Mouse (Mus musculus) C2C12 (cell line): Measurements from ENCODE around the gene Snrpf. TPM values are rescaled to one million over a fixed set of nuclear protein-coding genes. Genes with fewer than 3 reads are reported as not detected.

Experiments
- H3K27me3 ChIP-seq: one replicate; pipeline ENCODE4 v1.6.1; 2011; ENCODE audit not compliant: control insufficient read depth, insufficient read depth, insufficient read length
- H3K36me3 ChIP-seq: one replicate; pipeline ENCODE4 v1.6.1; 2011; ENCODE audit not compliant: control insufficient read depth, insufficient read depth
- H3K4me3 ChIP-seq: one replicate; pipeline ENCODE4 v1.5.1; 2011; ENCODE audit warnings: mild to moderate bottlenecking, control low read depth; ENCODE audit not compliant: poor library complexity, insufficient read depth, severe bottlenecking
- H3K79me2 ChIP-seq: one replicate; pipeline ENCODE4 v1.6.1; 2011; ENCODE audit not compliant: control insufficient read depth, insufficient read depth
- H3K79me3 ChIP-seq: one replicate; pipeline ENCODE4 v1.6.1; 2011; ENCODE audit warnings: low read depth, control low read depth
- H3ac ChIP-seq: one replicate; pipeline ENCODE3; 2011; ENCODE audit warnings: low read depth; ENCODE audit not compliant: control insufficient read depth, insufficient read length
- CEBPB ChIP-seq: IDR thresholded peaks from one replicate; pipeline ENCODE4 v1.6.1; 2011; ENCODE audit warnings: low read depth, mild to moderate bottlenecking, control low read depth, moderate library complexity
- CTCF ChIP-seq: IDR thresholded peaks from one replicate; pipeline ENCODE4 v1.5.1; 2011; ENCODE audit not compliant: control insufficient read depth, insufficient read depth, insufficient read length
- FOSL1 ChIP-seq: IDR thresholded peaks from one replicate; pipeline ENCODE4 v1.8.0; 2011; ENCODE audit warnings: mild to moderate bottlenecking, low read length; ENCODE audit not compliant: poor library complexity, insufficient read depth, severe bottlenecking
- MAX ChIP-seq: IDR thresholded peaks from one replicate; pipeline ENCODE4 v1.6.1; 2011; ENCODE audit warnings: mild to moderate bottlenecking, control low read depth
- MYOD1 ChIP-seq: IDR thresholded peaks from one replicate; pipeline ENCODE4 v1.6.1; 2011; ENCODE audit warnings: low read depth; ENCODE audit not compliant: control insufficient read depth, insufficient read length
- MYOG ChIP-seq: IDR thresholded peaks from one replicate; pipeline ENCODE4 v1.6.1; 2011; ENCODE audit not compliant: control insufficient read depth, insufficient read length; ENCODE audit errors: extremely low read depth
- USF1 ChIP-seq: IDR thresholded peaks from one replicate; pipeline ENCODE4 v1.6.1; 2011; ENCODE audit warnings: low read depth, mild to moderate bottlenecking, control low read depth, moderate library complexity
- polyA plus RNA-seq: library from polyadenylated mRNA; unstranded; fragments of >200 nt; fragmentation: generic; extraction: Trizol; gene quantifications from one replicate; pipeline ENCODE4 v1.2.1, GENCODE M21; 2012; ENCODE audit warnings: missing spikeins

Snrpf gene
- polyA plus RNA-seq, 1 experiment = 258 TPM

- Histone ChIP-seq H3K36me3 (no peaks in the 10 kb centered on the region), H3K4me3 (no peak overlapping the region), H3K79me2 (no peaks in the 10 kb centered on the region), H3ac (no peak overlapping the region), H3K27me3 (no peaks in the 10 kb centered on the region), H3K79me3 (no peaks in the 10 kb centered on the region)
- no peak for TF ChIP-seq USF1
- no peak for TF ChIP-seq FOSL1
- no peak for TF ChIP-seq MAX
- no peak for TF ChIP-seq MYOD1
- no peak for TF ChIP-seq MYOG
- no peak for TF ChIP-seq CTCF
- TF ChIP-seq CEBPB = no peak
Measured at GRCm38 (mm10) chr10:93624151-93624550, 34.6 kb upstream of the Snrpf start.

- H3K4me3 ChIP-seq = no peak overlapping the region
- H3ac ChIP-seq = no peak overlapping the region
- H3K27me3 ChIP-seq = no peaks in the 10 kb centered on the region
- no peaks in the 10 kb centered on the region for H3K36me3 ChIP-seq
- no peaks in the 10 kb centered on the region for H3K79me2 ChIP-seq
- TF ChIP-seq MAX = no peak
- no peak for TF ChIP-seq MYOG
- no peak for TF ChIP-seq CEBPB
- TF ChIP-seq MYOD1 = no peak
- no peak for TF ChIP-seq FOSL1
- no peak for TF ChIP-seq CTCF
- no peak for TF ChIP-seq USF1
- H3K79me3 ChIP-seq = no peaks in the 10 kb centered on the region
Measured at GRCm38 (mm10) chr10:93623725-93624124, 34.2 kb upstream of the Snrpf start.

GRCm38 (mm10) chr10:93620438-93621179 is 31.1 kb upstream of the Snrpf start:
- Histone ChIP-seq H3K79me2 (no peaks in the 10 kb centered on the region), H3K36me3 (no peaks in the 10 kb centered on the region), H3K79me3 (no peaks in the 10 kb centered on the region), H3K27me3 (no peaks in the 10 kb centered on the region), H3ac (no peak overlapping the region), H3K4me3 (no peak overlapping the region)
- TF ChIP-seq USF1 (no peak), CEBPB (no peak), MYOG (no peak), MAX (peak; percentile 50), FOSL1 (peak; percentile 28), MYOD1 (no peak), CTCF (no peak)

GRCm38 (mm10) chr10:93614850-93615249 is 25.3 kb upstream of the Snrpf start:
- no peaks in the 10 kb centered on the region for H3K79me2 ChIP-seq
- H3K4me3 ChIP-seq = no peak overlapping the region
- H3ac ChIP-seq = no peak overlapping the region
- TF ChIP-seq CTCF (no peak), CEBPB (no peak), MAX (no peak), FOSL1 (no peak), USF1 (no peak), MYOG (no peak)
- H3K79me3 ChIP-seq = no peaks in the 10 kb centered on the region
- H3K36me3 ChIP-seq = no peaks in the 10 kb centered on the region
- no peaks in the 10 kb centered on the region for H3K27me3 ChIP-seq

- no peaks in the 10 kb centered on the region for H3K36me3 ChIP-seq
- no peaks in the 10 kb centered on the region for H3K27me3 ChIP-seq
- H3K79me3 ChIP-seq = no peaks in the 10 kb centered on the region
- H3K4me3 ChIP-seq = no peak overlapping the region
- H3ac ChIP-seq = no peak overlapping the region
- TF ChIP-seq FOSL1 = no peak
- no peak for TF ChIP-seq CTCF
- TF ChIP-seq CEBPB = no peak
- H3K79me2 ChIP-seq = no peaks in the 10 kb centered on the region
Measured at GRCm38 (mm10) chr10:93611419-93612007, 22.0 kb upstream of the Snrpf start.

GRCm38 (mm10) chr10:93610896-93611295 is 21.4 kb upstream of the Snrpf start:
- Histone ChIP-seq H3K4me3 (no peak overlapping the region), H3ac (no peak overlapping the region), H3K36me3 (no peaks in the 10 kb centered on the region), H3K27me3 (no peaks in the 10 kb centered on the region), H3K79me3 (no peaks in the 10 kb centered on the region), H3K79me2 (no peaks in the 10 kb centered on the region)
- TF ChIP-seq MYOD1 (no peak), CTCF (no peak), MAX (no peak), FOSL1 (no peak), CEBPB (no peak), MYOG (no peak), USF1 (no peak)
